8 mouse cellular contexts compared by ENCODE assay signal in the genomic region with DNA sequence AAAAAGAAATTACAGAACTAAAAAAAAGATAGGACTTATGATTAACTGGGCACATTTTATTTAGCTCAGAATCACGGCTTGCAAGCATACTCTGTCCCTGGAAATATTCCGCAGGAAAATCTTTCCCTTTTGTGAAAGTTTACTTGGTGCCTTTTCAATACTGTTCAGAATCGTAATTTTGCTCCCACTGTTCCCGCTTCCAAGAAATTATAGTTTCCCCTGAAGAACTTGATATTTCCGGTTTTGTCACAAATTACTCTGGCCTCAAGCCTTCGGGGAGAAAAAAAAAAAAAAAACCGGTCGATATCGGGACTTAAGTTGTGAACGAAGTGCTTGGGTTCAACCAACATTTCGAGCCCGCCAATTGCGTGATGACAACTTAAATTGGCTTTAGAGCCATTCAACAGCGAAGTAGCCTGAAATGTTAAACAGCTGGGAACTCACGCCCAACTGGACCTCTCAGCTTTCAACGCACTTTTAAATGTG.
DNase-seq lines count a peak whose midpoint lies in the region; ATAC-seq lines count a peak whose summit lies in the region.

No protein-coding gene starts in this region.

- H3K4me2 ChIP-seq in heart, embryonic 11.5 days, result peak overlapping the region; percentile 78
- H3K4me2 ChIP-seq in midbrain, embryonic 14.5 days (ENCODE audit: low read length), result peak overlapping the region; percentile 73

- WGBS in heart, embryonic 11.5 days (ENCODE audit: insufficient replicate concordance), result under 1% methylated on average over 16 of the region's 16 CpGs
- under 1% methylated on average over 16 of the region's 16 CpGs for WGBS in midbrain, embryonic 14.5 days

- H3K27me3 ChIP-seq in heart, embryonic 11.5 days (ENCODE audit: control insufficient read depth, insufficient read depth, low read length), result 0 out of 2 replicates have a peak, but pooled peaks cover 3% of the 10 kb centered on the region
- H3K27me3 ChIP-seq in midbrain, embryonic 14.5 days (ENCODE audit: control insufficient read depth, insufficient read depth, low read length), result no peaks in the 10 kb centered on the region; the same call in 1 of the 2 replicates

- DNase-seq in heart, adult 11 months, result peak; percentile 88
- no peak for DNase-seq in heart, postnatal 25 days (ENCODE audit: low spot score)
- peak; percentile 58 for DNase-seq in adipocyte (ENCODE audit: low spot score)
- peak; percentile 13 to 42 for DNase-seq in kidney, postnatal 36 days
- DNase-seq in midbrain, embryonic 14.5 days, result peak; percentile 66
- no peak for DNase-seq in natural killer cell, adult 2 months (ENCODE audit: low spot score in 2 of 2)
- DNase-seq in layer of hippocampus, adult 8-10 months (ENCODE audit: low spot score in 2 of 2), result no peak

- peak overlapping the region; percentile 67 for H3K4me3 ChIP-seq in heart, embryonic 11.5 days (ENCODE audit: low read depth, low read length)
- H3K4me3 ChIP-seq in midbrain, embryonic 14.5 days (replicated peaks; ENCODE audit: low read depth, low read length), result peak overlapping the region; percentile 48

- peak overlapping the region; percentile 72 for H3K9ac ChIP-seq in heart, embryonic 11.5 days (ENCODE audit: low read depth, low read length)
- H3K9ac ChIP-seq in midbrain, embryonic 14.5 days (replicated peaks; ENCODE audit: low read length), result peak overlapping the region; percentile 56

- H3K36me3 ChIP-seq in heart, embryonic 11.5 days (ENCODE audit: control insufficient read depth, insufficient read depth, low read length), result no peaks in the 10 kb centered on the region
- no peaks in the 10 kb centered on the region for H3K36me3 ChIP-seq in midbrain, embryonic 14.5 days (ENCODE audit: control insufficient read depth, insufficient read depth, low read length)

- no peaks in the 10 kb centered on the region for H3K4me1 ChIP-seq in heart, embryonic 11.5 days (ENCODE audit: control insufficient read depth, insufficient read depth, low read length)
- H3K4me1 ChIP-seq in midbrain, embryonic 14.5 days (ENCODE audit: control insufficient read depth, insufficient read depth, low read length), result 0 out of 2 replicates have a peak, but pooled peaks cover 3% of the 10 kb centered on the region

- H3K9me3 ChIP-seq in heart, embryonic 11.5 days (replicated peaks; ENCODE audit: control insufficient read depth, low read length), result no peaks in the 10 kb centered on the region
- H3K9me3 ChIP-seq in midbrain, embryonic 14.5 days (ENCODE audit: control insufficient read depth, low read length), result no peaks in the 10 kb centered on the region

- no peak overlapping the region for H3K27ac ChIP-seq in heart, embryonic 11.5 days (ENCODE audit: low read depth, low read length)
- H3K27ac ChIP-seq in midbrain, embryonic 14.5 days (replicated peaks; ENCODE audit: low read depth, low read length), result peak overlapping the region; percentile 52; the same call in 1 of the 2 replicates

- no peak for ATAC-seq in heart, embryonic 11.5 days (replicated peaks; ENCODE audit: insufficient number of reproducible peaks, low FRiP score, low TSS enrichment)
- ATAC-seq in midbrain, embryonic 14.5 days (ENCODE audit: low FRiP score, low TSS enrichment), result 0 out of 2 replicates have a peak, but pooled peaks have one; percentile 7

- intact Hi-C loops in heart, postnatal 25 days (cut with DNase I), result loop anchor here (2.0 to 10.0 kb wide), 7 partner anchors 85 to 690 kb away; a partner anchor contains a TSS

Comparison
In these comparisons a context has a peak if more than half of its experiments do, and no peak if none do; other contexts are left out.
1. DNase-seq: peak in heart, adult 11 months (single experiment), adipocyte (single experiment), kidney, postnatal 36 days (2 of 2) and midbrain, embryonic 14.5 days (single experiment); none in heart, postnatal 25 days (single experiment), natural killer cell, adult 2 months (0 of 2) and layer of hippocampus, adult 8-10 months (0 of 2).